In genomic region chr5:114126008-114126407, GRCm38 (mm10) we compare ENCODE assay signal across 2 mouse cellular contexts.
A peak's percentile ranks its signal among the peaks of the same experiment; 100 is the strongest.
TF ChIP-seq lines count a peak whose summit lies in the region.

No protein-coding gene starts in this region.

TF ChIP-seq in CH12.LX, 34 proteins besides CTCF, POLR2A, EP300 and RAD21 (continued from another document):
- TF ChIP-seq ZKSCAN1 (IDR thresholded peaks at IDR 0.05; ENCODE audit: borderline replicate concordance, low read depth, low read length): peak; percentile 64
- no peak for TF ChIP-seq USF2 (conservative IDR thresholded peaks at IDR 0.05; ENCODE audit: low read depth, low read length)
- no peak for TF ChIP-seq ZC3H11A (IDR thresholded peaks at IDR 0.05; ENCODE audit: low read depth, low read length)
- TF ChIP-seq RCOR1 (conservative IDR thresholded peaks at IDR 0.05; ENCODE audit: low read depth, low read length): no peak
- TF ChIP-seq USF1 (IDR thresholded peaks at IDR 0.05; ENCODE audit: low read depth, low read length): no peak

TF ChIP-seq in MEL, 35 proteins besides CTCF, POLR2A, EP300 and RAD21 (continued from another document):
- TF ChIP-seq TCF12 (IDR thresholded peaks at IDR 0.05; ENCODE audit: low read depth, low read length): no peak
